Mouse (Mus musculus) cerebellum, postnatal 25 days (tissue): Measurements from ENCODE around the gene Olfr1013.

Experiments
- DNase-seq, 2 experiments: peaks; one replicate each; pipeline ENCODE4 v3.0.0; 2021; ENCODE audit warnings: mixed read lengths in 2 of 2

The Olfr1013 gene

DNA sequence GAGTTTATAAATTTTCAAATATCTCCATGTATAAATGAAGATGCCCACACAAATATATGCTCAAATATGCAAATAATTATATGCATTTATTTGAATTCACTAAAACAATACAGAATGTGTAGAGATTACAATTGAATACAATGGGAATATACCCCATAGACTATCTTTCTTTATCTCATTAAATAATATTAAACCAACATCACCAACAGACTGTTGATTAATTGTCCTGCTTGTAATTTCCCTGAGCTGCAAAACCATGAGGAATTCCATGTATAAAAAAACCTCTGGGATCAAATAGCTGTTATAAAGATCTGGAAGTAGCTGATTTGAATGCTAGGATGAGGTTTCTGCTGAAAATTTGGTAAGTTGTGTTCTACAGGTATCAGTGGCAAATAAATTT, at the start of gene Olfr1013:
TSS of gene Olfr1013 (plus strand) at position 301 of the 400 bp plus-strand sequence.
- no peak for DNase-seq

DNA sequence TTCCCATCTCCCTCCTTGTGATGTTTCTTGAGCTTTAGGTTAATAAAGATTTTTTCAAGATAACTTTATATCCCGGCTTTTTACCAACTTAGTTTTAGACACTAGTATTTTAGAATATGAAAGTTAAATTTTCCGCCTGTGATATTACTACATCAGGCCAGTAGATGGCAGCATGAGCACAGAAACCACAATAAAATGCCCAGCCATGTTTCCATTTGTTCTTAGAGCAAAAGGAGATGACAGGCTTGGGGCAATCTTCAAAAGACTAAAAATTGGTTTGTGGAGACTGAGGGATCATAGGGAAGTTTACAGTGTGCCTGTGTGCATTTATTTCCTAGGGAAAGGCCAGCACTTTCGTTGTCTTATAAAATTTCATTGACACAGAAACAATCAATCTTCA, 41.1 kb upstream of the Olfr1013 start:
- DNase-seq = peak in 1 of 2 experiments; percentile 23

DNA sequence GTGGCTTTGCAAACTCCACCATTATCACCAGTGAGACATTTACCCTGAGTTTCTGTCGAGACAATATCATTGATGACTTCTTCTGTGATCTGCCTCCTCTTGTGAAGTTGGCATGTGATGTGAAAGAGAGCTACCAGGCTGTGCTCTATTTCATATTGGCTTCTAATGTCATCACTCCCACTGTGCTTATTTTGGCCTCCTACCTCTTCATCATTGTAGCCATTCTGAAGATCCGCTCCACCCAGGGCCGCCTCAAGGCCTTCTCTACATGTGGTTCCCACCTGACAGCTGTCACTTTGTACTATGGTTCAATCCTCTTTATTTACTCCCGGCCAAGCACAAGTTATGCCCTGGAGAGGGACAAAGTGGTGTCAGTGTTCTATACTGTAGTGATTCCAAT, 13.1 kb upstream of the Olfr1013 start:
- DNase-seq = no peak

DNA sequence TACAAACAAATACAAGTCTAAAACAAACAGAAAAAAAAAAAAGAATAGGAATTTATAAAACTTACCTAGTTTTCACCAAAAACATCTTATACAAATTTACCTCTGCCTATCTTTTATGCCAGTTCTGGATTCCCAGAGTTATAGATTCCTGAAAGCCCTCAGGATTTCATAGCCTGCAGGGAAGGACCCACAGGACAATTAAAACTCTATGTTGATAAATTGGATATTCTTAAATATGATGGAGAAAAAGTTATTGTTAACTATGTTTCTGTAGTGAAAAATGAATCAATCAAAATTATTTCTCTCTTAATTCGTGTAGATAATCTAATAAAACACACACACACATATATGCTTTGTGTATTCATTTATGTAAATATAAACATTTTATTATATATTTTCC, 4.2 kb upstream of the Olfr1013 start, which contains the start of gene Olfr1012:
TSS of gene Olfr1012 (minus strand) at position 101 of the 400 bp plus-strand sequence.
- no peak for DNase-seq

DNA sequence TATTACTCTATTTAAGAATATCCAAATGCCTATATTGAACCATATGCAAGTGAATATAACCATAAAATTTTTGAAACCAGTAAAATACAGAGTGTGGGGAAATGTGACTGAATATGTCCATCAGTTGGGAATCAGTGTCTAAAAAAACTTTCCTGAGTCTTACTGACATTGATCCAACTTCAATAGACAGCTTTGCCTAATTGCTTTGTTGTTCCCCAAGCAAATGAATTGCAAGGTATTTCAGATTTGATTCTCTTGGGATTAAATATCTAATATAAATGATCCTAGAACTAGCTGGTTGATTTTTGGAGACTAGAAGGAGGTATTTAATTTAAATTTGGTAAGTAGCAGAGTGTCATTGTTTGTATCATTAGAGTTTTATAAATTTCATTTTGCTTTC, 5.5 kb downstream of the Olfr1013 start, which contains the start of gene Olfr1014:
TSS of gene Olfr1014 (plus strand) at position 301 of the 400 bp plus-strand sequence.
- no peak for DNase-seq

DNA sequence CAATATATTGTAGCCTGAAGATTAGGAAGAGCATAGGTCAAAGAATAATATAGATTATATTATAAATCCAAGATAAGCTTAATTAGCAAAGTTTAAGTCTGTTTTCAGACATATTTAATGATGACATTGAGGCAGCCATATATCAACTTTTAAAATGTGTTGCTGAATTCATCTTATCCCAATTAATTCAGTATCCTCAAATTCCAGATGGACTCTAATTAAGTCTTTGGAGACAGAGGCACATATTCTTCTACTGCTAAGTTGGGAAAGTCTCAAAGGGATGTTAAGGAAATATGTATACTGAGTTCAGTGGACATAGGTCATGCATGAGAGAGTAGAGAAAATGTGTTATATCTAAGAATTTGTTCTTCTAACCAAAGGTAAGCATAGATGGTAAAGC, 14.8 kb downstream of the Olfr1013 start, which contains the start of gene Olfr1015:
TSS of gene Olfr1015 (plus strand) at position 301 of the 400 bp plus-strand sequence.
- DNase-seq = no peak

- peak in 1 of 2 experiments; percentile 9 for DNase-seq
Observed at GRCm38 (mm10) chr2:85792331-85792730, 25.4 kb downstream of the Olfr1013 start.

- no peak for DNase-seq
Observed at GRCm38 (mm10) chr2:85802444-85802843, 35.5 kb downstream of the Olfr1013 start, which contains the start of gene Olfr1016. TSS of gene Olfr1016 (minus strand) at chr2:85802544.

GRCm38 (mm10) chr2:85804501-85804900, 37.6 kb downstream of the Olfr1013 start:
- DNase-seq = no peak

DNA sequence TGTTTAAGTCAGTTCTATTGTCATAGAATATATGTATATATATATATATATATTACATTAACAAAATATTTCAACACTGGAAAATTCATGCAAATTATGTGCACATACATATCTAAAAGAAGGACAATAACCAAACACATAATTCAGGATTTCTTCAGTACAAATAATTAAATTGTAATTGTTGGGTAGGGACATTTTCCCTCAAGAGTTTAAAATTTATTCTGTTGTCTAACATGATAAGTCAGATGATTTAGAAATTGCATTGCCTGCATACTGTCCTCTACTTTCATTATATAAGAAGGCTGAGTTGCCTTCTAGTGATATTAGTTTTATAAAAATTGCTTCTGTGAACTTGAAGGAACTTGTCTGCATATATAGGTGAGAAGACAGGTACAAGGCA, 51.3 kb downstream of the Olfr1013 start, which contains the start of gene Olfr1018:
TSS of gene Olfr1018 (plus strand) at position 301 of the 400 bp plus-strand sequence.
- no peak for DNase-seq
